Mouse (Mus musculus): ENCODE data around the gene Vcp. TPM values are rescaled to one million over a fixed set of nuclear protein-coding genes. Genes with fewer than 3 reads are reported as not detected.

The Vcp gene
- total RNA-seq (2022) = 100 to 1,000 TPM; 173 to 199 (median 188) TPM

- peak; percentile 95 to 99 for DNase-seq (ENCODE audit: low spot score in 2 of 2)
Measured at GRCm38 (mm10) chr4:43000141-43000986, at the start of gene Vcp. Gene Vcp (minus strand): TSS chr4:43000507.

- DNase-seq (ENCODE audit: low spot score in 2 of 2) = peak in 1 of 2 experiments; percentile 70
Measured at GRCm38 (mm10) chr4:43047231-43047630, 46.9 kb upstream of the Vcp start.

DNA sequence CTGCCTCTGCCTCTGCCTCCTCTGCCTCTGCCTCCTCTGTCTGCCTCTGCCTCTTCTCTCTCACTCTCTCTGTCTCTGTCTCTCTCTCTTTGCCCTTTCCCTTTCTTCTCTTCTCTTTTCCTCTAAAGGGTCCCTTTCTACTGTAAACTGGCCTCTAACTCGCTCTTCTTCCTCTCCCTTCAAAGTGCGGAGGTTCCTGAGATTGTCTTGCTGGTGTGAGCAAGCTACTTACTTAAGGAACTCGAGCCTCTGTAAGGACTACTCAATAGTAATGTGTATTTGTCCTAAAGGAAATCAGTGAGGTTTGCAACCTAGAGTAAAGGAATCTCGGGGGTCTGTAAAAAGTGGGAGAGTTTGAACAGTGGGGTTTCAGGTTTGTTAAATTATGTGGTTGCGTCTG, 46.3 kb upstream of the Vcp start:
- DNase-seq (ENCODE audit: low spot score in 2 of 2) = no peak

DNA sequence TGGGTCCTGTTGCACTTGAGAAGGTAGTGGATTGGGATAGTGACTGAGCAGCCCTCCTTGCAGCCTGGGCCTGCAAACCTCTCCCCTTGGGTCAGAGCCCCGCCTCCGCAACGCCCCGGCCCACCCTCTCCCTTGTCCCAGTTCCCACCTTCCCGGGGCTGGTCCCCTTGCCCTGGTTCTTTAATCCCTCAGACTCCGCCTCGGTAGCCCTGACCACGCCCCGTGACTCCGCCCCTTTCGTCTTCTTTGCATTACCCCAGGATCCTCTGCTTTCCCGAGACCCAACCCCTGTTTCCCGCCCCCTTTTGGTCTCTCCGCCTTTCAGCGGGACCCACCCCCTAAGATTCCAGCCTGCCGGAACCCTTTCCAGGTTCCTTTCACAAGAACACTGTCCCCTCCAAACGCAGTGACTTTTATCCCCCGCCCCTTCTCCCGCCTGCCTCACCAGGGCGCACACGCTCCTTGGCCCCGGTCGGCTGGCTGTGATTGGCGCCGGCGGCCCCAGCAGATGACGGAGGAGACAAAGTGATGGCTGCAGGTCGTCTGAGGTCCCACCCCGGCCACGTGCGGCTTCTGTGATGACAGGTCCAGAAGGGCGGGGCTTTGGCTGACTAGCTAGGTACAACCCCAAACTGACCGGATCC, 45.5 kb upstream of the Vcp start, which contains the start of gene Fam214b:
Gene Fam214b (minus strand): TSS at position 562 of the 644 bp plus-strand sequence.
- peak; percentile 89 to 92 for DNase-seq (ENCODE audit: low spot score in 2 of 2)

DNA sequence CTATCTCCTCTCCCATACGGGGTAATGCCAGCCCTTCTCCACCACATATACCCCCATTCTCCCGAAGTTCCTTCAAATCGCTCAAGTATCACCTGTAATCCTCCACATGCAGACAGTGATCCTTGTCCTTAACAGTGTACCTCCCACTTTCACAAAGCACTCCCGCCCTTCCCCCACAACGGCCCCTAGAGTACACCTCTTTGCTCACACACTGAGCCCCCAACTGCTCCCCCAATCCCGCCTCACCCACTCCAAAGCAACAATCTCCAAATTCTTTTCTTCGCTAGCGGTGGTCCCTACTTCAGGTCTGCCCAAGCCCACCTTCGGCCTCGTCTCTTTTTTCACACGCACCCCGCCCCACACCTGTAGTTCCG, 45.0 kb upstream of the Vcp start:
- DNase-seq (ENCODE audit: low spot score in 2 of 2) = no peak

- DNase-seq (ENCODE audit: low spot score in 2 of 2) = peak in 1 of 2 experiments; percentile 17
Measured at GRCm38 (mm10) chr4:43044673-43045072, 44.4 kb upstream of the Vcp start.

DNA sequence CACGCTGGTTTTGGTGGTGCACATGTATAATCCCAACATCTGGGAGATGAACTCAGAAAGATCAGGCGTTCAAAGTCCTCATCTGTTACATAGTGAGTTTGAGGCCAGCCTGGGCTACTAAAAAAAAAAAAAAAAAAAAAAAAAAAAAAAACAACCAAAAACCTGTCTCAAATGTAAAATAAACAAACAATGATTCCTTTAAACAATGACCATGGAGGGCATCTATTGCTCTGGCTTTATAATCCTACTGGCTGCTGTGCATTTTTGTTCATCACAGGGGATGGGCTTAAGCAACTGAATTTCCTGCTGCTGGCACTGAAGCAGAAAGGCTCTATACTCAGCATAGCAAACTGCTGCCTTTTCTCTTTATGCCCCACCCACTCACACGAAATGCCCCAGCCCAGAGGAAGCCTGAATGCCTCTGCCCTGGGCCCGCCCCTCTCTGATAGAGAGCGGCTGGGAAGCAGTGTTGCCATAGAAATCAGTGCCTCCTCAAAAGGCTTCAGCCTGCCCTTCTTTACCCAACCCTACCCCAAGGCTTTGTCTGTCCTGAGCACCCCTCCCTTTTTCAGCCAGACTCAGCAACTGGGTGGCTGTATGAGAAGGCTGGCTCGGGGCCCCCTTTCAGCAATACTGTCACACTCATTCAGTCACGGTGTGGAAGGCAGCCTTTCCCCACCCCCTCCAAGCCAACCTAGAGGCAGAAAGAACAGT, 43.5 kb upstream of the Vcp start:
- DNase-seq (ENCODE audit: low spot score in 2 of 2) = peak in 1 of 2 experiments; percentile 69

DNA sequence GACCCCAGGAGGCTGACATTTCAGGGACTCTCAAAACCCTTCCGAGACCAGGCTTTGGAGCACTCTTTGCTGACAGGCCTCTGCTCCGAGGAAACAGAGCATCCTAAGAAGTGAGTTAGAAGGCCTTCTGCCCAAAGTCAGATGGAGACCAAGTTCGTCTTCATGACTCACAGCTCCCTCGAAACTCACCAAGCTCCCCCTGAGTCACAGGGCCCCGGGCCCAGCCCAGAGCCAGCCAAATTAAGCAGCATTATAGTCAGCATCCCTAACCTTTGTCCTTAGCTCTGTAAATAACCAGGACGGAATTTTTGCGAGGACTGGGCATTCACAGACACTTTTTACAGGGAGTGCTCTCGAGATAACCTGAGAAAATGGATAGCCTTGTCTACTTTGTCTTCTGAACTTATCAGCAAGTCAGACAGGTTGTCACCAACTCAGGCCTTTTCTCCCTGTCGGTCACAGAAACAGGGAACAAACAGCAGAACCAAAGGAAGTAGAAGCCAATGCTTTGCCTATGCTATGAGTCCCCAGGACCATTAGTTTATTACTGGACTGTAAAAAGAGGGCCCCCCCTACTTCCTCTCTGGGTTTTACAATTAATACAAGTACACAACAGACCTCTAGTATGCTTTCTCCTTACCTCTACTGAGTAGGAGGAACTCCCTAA, 40.7 kb upstream of the Vcp start:
- peak in 1 of 2 experiments; percentile 15 for DNase-seq (ENCODE audit: low spot score in 2 of 2)

DNA sequence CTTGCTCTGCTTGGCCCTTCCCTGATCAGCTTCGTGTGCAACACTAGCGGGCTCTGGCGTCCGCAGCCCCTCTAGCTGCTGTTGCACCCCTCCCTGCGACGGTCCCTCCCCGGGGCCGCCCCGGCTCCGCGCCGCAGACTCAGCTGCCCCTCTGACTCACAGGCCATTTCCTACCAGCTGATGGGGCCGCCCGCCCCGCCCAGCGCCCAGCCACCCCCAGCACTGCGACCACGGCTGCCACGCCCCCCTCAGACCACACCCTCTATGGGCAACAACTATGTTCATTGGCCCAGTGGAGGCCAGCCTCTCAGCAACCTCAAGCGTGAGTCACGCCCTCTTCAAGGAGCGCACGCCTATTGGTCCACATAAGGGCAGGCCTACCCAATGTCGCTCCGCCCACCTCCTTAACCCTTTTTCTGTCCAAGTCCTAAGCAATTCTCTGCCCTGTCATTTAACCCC, 39.8 kb upstream of the Vcp start:
- peak; percentile 65 to 98 for DNase-seq (ENCODE audit: low spot score in 2 of 2)

DNA sequence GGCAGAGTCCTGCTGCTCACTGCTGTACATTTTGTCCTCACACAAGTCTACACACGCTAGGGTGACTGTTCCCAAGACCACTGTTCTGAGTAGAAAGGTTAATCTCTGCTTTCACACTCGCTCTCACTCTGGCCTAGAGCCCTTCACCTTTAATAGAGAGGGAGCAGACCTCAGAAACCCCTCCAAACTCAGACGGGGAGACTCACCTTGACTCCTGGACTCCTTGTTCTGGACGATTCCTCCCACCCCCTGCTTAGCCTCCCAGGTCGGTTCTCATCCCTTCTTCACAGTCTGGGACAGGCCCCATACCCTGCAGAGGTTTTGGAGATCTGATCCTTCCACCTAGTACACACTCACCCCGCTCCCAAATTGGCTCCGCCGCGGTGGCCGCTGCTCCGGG, 39.3 kb upstream of the Vcp start:
- DNase-seq (ENCODE audit: low spot score in 2 of 2) = no peak

DNA sequence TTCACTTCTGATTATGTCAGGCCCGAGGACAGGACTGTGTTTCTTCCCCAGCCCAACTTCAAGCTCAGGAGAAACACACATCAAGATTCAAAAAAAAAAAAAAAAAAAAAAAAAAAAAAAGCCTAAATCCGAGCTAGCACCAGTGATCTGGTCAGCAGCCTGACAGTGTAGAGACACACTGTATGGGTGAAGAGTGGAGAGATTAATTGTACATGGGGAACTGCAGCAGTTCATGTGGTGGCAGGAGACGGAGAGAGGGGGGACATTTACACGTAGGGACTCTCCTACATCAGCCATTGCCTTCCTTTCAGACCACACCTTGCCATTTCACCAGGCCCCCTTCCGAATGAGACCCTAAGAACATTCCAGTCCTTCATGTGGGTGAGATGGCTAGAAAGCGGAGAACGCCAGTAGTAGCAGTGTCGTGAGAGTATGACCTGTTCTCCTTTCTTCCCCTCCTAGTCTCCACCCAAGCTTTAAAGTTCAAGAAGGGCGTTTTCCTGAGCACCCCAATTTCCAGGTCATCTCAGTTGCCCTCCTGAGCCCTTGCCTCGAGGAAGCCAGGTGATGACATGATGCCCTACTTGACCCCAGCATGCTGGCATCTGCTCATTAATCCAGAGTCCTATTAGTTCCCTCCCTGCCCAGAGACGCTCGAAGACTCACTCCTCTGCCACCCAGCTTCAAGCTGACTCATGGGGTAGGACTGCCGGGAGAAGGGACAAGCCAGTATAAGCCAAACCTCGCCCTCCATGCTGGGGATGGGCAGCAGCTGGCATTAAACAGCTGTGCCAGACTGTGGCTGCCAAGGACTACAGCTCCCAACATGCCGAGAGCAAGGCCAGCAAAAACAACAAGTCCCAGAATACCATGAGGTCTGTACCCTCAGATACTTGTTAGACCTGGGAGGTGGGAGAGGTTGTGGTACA, 38.5 kb upstream of the Vcp start:
- peak in 1 of 2 experiments; percentile 58 for DNase-seq (ENCODE audit: low spot score in 2 of 2)

- peak in 1 of 2 experiments; percentile 1 for DNase-seq (ENCODE audit: low spot score in 2 of 2)
Measured at GRCm38 (mm10) chr4:43037860-43038566, 37.7 kb upstream of the Vcp start.

DNA sequence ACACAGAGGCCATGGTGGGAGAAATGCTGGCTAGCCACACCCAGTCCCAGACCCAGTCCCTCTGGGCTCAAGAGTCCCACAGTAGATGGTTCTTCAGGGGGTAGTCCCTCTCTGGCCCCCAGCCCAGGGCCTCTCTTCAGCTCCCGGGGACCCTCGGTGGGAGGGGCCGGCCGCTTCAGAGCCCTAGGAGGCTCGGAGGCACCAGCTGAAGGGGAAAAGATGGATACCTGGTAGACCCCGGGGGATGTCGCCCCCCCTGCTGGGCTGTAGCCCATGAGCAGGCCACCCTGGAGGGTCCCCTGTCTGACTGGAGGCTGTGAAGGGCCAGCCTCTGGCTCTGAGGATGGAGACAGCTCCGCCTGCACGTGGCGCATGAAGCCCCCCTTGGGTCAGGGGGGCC, 36.0 kb upstream of the Vcp start:
- no peak for DNase-seq (ENCODE audit: low spot score in 2 of 2)

- DNase-seq (ENCODE audit: low spot score in 2 of 2) = no peak
Measured at GRCm38 (mm10) chr4:43035851-43036250, 35.5 kb upstream of the Vcp start.

DNA sequence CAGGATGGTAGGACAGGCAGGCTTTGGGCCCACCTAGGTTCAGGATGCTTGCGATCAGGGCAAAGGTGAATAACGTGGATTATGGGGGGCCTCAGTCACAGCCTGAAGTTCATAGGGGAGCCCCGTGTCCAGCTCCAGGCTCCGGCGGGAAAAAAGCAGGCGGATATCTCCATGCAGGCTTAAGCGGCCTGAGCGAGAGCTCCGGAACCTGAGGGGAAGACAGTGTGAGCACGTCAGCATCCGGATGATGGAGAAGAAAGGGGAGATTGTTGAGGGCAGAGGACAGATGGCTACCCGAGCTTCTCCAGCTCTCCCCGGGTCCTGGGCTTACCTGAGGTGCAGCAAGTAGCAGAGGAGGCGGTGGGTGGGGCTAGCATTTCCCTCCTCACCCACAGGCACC, 33.2 kb upstream of the Vcp start:
- DNase-seq (ENCODE audit: low spot score in 2 of 2) = no peak

DNA sequence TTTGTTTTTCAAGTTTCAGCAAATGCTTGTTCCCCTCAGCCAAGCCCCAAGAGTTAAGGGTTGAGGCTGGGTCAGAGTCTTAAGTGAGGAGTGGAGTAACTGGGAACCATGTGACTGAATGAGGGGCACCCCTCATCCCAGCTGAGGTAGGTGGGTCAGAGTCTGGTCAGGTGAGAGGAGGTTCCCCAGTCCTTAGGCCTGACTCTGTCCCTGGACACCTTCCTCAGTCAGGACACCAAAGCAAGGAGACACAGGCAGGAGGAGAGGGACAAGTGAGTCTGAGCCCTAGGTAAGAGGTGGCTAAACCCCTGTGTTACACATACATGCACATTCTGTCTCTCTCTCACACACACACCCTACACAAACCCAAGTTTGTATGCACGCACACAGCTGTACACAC, 32.2 kb upstream of the Vcp start:
- DNase-seq (ENCODE audit: low spot score in 2 of 2) = no peak

DNA sequence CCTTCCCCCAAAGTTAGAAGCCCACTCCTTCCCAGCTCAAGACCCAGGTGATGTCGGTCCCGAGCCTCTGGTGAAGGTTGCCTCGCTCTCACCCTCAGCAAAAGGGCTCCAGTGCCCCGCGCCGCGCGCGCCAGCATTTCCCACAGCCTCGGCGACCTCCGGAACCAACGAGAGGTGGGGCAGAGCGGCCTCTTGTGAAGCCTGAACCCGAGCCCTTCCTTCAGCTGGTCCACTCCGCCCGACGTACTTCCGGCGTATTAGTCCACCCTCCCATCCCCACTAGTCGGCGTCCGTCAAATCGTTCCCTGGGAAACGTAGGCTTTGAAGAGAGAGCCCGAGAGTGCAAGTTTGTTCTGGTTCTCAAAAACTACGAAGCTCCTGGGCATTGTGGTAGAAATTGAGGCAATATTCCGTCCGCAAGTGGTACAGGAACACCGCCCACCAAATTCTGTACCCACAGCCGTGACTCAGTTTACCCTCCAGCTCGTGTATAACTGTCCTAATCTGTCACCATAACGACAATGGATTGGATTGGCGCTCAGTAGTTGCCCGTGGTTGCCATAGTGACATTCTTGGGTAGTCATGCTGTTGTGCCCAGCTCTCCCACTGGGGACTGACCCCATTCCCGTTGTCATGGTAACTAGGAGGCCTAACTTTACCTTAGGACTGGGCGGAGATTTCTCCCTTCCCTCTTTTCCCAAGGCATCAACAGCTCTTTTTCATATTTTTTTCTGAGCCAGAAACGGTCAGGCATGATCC, 31.1 kb upstream of the Vcp start, which contains the start of gene Stoml2:
Gene Stoml2 (minus strand): TSS at position 474 of the 759 bp plus-strand sequence.
- peak; percentile 85 to 92 for DNase-seq (ENCODE audit: low spot score in 2 of 2)

- peak in 1 of 2 experiments; percentile 51 for DNase-seq (ENCODE audit: low spot score in 2 of 2)
Measured at GRCm38 (mm10) chr4:43030780-43031230, 30.5 kb upstream of the Vcp start.

GRCm38 (mm10) chr4:43030352-43030751, 30.0 kb upstream of the Vcp start:
- DNase-seq (ENCODE audit: low spot score in 2 of 2) = no peak

Data from left cerebral cortex, adult 8-10 months (tissue).